Mouse (Mus musculus) regulatory T cell (primary cell): ENCODE data around the gene Ano1.

Experiments used
- in situ Hi-C: fragments of 300-600 bp; cut with MboI, MseI; formaldehyde crosslinking; loops from one replicate; pipeline ENCODE4 v1.15.1; 2025; ENCODE audit warnings: high pct_unique_total_duplicates

The Ano1 gene

DNA sequence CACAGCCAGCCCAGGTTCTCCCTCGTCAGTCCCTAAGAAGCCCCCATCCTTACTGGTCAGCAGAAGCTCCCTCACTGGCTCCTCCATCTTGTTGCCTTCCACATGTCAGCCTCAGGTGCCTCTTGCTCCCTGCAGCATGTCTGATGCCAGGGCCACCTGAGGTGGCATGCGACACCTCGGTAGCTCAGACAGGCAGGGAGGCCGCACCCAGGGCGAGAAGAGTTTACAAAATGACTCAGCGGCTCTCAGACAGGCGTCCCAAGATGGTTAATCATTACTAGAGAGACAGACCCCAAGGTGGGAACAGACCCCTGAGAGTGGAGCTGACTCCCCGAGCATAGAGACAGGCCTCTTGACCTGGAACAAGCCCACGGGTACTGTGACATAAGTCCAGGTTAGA is at the start of gene Ano1:
Gene Ano1 (minus strand): TSS at position 142 of the 400 bp plus-strand sequence.
- in situ Hi-C loops: no loop called here

DNA sequence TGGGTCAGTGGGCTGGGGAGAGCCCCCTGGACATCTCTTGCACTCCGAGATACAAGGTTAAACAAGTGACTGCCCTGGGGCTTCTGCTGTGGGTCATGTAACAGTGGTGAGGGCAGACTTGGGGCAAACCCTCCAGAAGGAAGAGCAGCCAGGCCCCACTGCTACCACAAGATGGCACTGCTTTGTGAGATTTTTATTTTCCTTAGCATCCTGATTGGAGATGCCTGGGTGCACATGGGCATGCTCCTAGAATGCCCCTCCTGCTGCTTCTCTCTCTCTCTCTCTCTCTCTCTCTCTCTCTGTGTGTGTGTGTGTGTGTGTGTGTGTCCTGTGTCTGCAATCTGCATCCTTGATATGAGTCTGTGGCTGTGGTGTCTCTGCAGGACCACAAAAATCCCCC is 46.7 kb upstream of the Ano1 start:
- in situ Hi-C loops: no loop called here

DNA sequence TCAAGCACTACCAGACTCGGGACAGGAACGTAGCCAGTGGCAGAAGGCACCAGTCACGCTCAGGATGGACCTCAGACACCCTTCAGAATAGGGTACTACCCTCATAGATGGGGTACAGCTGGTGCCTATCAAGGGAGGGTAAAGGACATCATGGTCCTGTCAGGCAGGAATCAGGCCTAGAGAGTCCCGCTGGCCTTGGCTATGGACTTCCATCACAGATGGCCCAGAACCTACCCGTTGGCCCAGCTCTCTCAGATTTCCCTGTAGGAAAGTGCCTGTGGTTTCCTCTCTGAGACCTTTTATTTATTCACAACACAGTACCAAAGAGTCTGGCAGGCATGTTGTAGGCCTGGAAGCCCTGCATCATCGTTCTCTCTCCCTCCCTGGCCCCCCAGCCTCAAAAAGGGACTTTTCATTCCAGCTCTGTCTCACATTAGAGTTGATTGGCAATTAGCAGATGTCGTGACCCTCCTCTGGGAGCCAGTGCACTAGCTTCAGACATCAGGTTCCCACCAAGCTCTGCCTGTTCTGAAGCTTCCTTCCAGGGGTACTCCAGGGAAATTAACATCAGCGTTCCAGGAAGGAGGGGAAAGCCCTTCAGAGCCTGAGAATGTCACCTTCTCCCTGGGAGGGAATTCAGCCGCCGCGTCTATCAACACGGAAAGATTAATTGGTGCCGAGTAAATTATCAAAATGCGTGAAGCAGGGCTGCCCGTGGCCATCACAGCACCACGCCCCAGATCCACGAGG is 45.4 kb upstream of the Ano1 start:
- in situ Hi-C loops: no loop called here

DNA sequence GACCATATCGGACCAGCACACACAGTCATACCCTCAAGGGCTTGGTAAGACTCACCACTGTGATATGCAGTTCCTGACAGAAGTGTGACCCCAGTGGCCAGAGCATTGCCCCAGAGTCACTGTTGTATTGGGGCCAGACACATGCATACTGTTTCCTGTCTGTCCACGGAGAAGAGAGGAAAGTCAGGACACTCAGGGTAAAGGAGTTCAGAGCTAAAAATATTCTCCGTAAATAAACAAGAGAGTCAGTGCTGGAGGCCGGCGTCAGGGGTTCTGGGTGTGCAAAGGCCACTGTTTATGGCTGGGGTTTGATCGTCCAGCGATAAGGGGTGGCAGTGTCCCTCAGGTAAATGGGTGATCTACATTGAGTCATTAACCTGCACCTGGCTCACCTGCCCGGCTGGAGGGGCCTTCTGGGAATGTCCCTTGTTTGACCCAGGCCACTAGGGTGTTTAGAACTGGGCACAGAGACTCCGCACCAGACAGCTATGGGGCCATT is 44.3 kb upstream of the Ano1 start:
- in situ Hi-C loops: no loop called here

DNA sequence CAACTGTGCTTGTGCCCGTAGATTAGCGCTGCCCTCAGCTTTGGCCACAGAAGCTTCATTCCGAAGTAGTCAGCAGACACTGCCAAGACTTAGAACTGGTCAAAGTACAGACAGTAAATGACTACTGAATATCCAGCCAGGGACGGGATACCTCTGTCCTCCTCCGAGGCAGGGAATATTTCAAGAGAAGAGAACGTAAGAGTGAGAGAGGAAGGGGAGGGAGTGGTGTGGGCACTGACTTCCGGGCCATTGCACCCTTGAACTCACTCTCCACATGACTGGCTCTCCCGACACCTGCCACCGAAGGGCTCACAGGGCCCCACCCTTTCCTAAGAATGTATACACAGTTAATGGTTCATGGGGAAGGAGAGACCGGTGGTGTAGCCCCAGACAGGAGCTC is 41.5 kb upstream of the Ano1 start:
- in situ Hi-C loops: no loop called here

DNA sequence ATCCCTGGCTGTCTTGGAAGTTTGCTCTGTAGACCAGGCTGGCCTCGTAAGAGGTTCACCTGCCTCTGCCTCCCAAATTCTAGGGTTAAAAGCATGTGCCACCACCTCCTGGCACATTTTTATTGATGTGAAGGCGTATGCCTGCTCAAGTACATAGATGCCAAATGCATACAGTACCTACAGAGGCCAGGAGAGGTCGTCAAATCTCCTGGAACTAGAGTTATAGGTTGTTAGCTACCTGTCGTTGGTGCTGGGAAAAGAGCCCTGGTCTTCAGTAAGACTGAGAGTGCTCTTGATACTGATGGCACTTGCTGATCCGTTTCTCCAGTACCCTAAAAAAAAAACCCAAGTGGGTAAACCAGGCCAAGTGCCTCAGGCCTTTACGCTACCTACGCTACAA is 39.7 kb upstream of the Ano1 start:
- in situ Hi-C loops: no loop called here

DNA sequence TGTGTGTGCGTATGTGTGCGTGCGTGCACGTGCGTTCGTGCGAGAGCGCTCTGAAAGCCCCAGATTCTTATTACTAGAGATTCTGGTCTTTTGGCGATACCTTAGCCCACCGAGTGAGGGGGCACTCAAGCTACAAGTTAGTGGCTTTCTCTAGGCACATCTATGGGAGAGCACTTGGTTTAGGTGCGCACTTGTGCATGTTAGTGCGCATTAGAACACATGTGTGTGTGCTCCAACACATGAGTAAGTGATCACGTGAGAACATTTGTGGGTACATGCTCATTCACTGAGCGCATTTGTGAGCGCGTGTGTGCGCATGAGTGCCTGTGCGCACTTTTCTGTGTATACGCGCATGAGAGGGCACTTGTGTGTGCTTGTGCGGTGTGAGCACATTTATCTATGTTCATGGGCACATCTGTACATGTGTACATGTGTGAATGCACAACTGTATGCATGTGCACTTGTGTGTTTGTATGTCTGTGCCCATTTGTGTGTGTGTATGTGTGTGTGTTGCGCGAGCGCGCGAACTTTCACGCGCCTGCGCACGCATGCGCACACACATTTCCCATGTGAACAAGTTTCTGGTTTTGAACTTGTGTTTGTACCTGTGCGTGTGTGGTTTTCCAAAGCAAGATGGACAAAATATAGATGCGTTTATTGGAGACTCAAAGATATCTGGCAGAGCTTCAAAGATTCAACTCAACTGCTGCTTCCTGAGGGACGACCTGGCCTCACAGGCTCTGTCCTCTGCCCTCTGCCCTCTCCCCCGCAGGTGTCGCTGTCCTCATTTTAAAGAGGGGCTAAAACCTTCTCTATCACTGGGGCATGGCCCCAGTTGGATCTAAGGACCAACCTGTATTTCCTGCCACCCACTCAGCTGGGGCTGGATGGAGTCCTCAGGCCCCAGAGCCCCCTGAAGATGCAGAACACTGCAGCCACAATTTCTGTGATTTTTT is 38.1 kb upstream of the Ano1 start:
- in situ Hi-C loops: loop anchor here (5.0 to 10.0 kb wide), 2 partner anchors 92 to 115 kb away; no protein-coding TSS in a partner anchor

DNA sequence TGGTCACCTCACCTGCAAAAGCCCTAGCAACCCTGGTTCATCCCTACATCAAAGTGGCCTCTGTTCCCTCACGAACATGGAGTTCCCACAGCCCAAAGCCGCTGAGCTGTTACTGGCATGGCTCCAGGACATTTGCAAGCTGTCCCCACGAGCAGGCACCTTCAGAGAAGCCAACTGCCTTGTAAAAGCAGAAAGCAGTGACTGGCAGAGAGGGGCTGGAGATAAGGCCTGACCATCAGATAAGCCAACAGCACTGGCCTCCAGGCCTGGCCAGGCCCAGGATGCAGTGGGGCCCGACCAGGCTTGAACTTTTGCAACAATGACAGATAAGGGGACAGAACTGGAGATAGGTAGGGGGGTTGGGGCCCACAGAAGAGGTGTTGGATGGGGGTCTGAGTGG is 36.9 kb upstream of the Ano1 start:
- in situ Hi-C loops: loop anchor here (5.0 to 10.0 kb wide), 2 partner anchors 94 to 116 kb away; no protein-coding TSS in a partner anchor

DNA sequence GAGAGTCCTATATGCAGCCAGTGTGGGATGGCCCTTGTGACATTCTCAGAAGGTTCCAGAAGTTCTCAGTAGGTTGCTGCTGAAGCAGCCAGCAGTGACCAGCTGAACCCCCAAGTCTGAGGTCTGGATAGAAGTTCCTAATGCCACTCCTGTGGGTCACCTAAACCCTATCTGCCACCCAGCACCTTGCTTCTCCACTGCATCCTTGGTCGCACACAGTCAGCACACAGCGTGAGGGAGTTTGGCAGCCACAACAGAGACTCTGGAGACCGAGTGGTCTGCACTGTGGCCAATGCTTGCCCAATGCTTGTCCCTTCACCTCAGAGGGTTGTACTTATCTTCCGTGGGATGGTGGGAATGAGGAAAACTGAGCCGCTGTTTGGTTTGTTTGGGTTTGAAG is 35.7 kb upstream of the Ano1 start:
- in situ Hi-C loops: loop anchor here (5.0 to 10.0 kb wide), 2 partner anchors 95 to 117 kb away; no protein-coding TSS in a partner anchor

DNA sequence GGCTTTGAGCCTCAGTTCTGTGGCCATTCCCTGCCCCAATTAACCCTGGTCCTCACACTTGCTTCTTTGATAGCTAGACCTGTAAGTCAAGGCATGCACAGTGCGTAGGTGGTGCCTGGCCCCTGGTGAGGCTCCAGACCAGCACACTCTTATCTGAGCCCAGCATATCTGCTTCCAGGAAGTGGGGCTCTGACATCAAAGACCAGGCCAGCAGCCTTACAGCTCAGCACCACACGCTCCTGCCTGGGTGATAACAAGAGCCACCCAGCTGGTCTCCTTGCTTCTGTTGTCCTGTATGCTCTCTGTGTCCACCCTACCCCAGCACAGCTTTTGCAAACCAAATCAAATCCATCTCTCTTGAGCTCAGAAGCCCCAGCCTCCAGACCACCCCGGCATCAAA is 34.8 kb upstream of the Ano1 start:
- in situ Hi-C loops: loop anchor here (5.0 to 10.0 kb wide), 2 partner anchors 96 to 118 kb away; no protein-coding TSS in a partner anchor

DNA sequence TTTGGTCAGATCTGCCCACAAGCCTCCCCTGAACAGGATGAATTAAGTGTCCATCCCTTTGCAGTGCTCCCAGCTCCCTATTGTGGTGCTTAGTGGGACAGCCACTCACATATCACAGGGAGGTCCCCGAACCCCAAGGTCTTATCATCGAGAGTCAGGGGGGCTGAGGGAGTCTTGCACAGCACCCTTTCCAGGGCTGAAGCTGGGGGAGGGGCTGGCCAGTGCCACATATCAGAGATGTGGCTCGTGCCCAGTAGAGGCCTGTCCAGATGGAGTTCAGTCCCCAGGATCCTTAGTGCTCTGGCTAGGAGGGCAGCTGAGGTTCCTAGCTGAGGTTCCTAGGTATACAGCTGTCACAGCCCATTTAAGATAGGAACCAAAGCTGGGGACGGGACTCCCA is 32.4 kb upstream of the Ano1 start:
- in situ Hi-C loops: loop anchor here (10.0 kb wide), 1 partner anchor 121 kb away; no protein-coding TSS in a partner anchor

DNA sequence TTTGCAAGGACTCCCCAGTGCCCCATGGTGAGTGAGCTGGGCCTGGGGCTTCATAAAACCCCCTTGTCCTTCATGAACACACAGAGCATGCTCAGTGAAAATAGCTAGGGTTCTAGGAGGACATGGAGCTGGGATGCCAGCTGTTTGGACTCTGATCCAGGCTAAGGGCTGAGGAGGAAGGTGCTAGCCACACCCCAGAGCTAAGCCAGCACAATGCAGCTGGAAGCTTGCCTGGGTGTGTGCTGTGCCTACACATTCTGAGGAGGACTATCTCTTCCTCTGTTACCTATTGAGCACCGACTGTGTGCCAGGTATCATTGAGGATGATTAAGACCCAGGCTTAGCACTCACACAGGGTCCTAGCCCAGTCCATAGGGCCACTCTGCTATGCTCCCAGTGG is 30.6 kb upstream of the Ano1 start:
- in situ Hi-C loops: loop anchor here (10.0 kb wide), 1 partner anchor 122 kb away; no protein-coding TSS in a partner anchor

DNA sequence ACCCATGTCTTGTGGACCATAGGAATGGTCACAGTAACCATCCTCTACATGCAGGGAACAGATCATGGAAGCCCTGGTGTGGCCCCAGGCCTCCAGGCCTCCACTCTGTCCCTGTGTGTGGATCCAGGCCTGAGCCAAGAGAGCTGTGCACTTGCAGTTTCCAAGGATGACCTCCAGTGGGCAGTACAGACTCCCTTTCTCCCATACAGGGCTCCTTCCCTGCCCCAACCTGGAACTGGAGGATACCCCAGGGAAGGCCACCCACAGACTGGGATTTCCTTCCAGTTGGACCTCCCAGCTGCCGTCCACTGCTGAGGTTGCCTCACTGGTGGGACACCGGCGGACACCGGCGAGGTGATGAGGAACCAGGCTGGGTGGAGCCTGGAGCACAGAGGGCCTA is 29.6 kb upstream of the Ano1 start:
- in situ Hi-C loops: loop anchor here (10.0 kb wide), 1 partner anchor 123 kb away; no protein-coding TSS in a partner anchor

DNA sequence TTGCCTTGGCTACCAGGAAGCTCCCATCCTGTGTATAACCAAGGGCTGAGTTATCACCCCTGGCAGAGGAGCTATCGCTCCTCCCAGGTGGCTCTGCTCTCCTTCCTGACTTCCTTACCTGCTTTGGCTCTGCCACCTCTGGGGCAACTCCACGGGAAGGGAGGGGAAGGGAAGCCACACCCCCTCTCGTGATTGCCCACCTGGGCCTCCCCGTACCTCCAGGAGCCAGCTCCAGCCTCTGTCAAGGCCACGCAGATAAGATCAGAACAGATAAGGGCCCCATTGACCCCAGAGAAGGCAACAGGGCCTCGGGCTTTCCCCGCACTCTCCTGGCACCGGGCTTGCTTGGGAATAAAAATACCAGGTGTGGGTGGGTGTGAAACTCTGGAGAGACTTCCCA is 28.4 kb upstream of the Ano1 start:
- in situ Hi-C loops: loop anchor here (10.0 kb wide), 1 partner anchor 125 kb away; no protein-coding TSS in a partner anchor

DNA sequence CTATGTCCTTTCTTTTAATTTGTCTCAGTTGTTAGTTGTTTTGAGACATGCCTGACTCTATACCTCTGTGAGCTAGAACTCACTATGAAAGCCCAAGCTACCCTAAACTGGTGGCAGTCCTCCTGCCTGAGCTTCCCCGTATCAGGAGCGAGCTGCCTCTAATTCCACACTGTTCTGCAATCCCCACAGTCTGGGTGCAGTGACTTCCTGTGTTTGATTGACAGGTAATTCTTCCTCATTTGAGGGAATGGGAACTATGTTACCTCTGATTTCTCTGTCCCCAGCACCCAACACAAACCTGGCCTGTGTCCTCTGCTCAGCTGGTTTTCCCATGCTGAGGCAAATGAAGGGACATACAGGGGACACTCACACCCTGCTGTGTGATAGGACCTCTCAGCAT is 27.9 kb upstream of the Ano1 start:
- in situ Hi-C loops: loop anchor here (10.0 kb wide), 1 partner anchor 125 kb away; no protein-coding TSS in a partner anchor

DNA sequence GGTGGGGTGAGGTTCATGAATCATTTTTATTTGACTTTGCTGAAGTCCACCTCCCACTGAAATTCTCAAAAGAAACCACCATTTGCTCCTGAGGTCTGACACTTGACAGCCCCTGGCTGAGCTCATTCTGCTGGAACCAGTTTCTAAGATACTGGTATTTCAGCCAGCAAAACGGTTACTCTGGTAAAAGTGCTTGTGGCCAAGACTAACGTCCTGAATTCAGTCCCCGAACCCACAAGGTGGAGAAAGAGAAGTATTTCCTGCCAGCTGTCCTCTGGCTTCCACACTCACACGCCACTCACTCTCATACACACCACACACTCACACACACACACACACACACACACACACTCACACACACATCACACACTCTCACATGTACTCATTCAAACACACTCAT is 26.0 kb upstream of the Ano1 start:
- in situ Hi-C loops: no loop called here

DNA sequence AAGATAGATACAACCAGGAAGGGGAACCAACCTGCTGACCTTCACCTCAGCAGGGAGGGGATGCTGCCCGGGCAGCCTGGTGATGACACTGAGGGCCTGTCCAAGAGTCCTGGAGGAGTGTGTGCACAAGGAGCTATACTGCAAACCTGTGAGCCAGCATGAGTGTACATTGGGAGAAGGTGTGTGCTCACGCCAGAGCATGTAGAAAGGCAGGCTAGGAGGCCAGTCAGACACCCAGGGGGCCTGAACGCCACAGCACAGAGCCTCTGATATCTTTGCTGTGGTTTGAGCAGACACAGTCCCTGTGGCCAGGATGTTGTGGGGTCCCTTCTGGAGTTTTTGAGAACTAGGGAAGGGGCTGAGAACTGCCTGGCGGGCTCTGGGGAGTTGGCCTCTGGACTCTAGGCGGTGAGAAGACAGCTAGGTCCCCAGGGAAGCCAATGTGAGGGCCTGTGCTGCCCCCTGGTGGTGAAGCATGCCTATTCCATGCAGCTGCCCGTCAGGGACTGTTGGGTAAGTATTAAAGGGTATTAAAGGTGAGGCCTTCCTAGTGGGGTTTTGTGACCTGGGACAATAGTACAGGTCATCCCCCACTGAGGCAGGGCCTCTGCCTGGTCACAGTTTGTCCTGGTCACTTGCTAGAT is 24.2 kb upstream of the Ano1 start:
- in situ Hi-C loops: no loop called here

DNA sequence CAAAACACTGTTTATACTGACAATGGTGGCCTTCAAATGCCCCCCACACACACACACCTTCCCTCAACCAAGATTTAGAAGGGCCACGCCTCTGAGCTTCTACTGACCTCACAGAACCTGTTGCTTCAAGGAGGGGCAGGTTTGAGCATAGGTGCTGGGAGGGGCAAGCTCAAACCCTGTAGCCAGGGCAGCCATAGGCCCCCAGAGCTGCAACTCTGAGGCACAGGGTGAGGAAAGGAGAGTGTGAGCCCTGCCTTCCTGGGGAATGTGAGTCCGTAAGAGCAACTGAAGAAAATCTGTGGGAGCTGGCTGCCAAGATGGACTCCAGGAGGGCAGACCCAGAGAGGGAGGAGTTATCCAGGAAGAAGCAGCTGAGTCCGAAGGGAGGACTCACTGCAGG is 23.4 kb upstream of the Ano1 start:
- in situ Hi-C loops: no loop called here

DNA sequence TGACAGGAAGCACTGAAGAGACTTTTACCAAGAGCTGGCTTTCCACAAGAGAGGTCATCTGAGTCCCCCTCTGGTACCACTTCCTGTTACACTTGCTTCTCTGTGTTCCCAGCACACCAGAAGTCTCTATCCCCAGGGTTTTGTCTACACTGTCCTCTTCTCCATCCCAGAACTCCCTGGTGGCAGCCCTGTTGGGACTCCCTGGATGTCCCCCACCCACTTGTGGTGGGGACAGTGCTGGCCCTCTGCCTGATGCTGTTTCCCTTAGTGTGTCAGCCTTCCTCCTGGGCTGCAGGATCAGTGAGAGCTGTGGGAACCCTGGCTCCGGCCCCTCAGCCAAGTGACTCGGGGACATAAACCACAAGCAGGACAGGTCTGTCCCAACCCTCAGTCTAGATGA is 22.5 kb upstream of the Ano1 start:
- in situ Hi-C loops: loop anchor here (5.0 kb wide), 1 partner anchor 192 kb away; the partner anchor contains the start of gene Fadd

DNA sequence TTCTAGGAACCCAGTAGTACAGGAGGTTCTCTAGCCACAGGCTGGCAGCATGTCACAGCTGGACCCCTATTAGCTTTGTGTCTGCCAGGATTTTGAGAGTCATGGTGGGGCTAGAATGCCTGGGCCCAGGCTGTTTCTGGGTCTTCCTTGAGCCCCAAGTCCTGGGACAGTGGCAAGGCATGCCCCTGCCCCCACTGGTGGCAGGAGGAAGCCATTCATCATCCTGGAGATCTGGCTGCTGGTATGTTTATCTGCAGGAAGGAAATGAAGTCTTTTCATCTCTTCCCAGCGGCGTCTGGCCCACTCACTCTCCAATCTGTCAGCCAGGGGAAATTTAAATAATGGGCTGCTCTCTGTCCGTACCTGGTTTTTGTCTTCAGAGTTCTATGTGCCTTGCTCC is 18.3 kb upstream of the Ano1 start:
- in situ Hi-C loops: loop anchor here (5.0 kb wide), 1 partner anchor 188 kb away; the partner anchor contains the start of gene Fadd

DNA sequence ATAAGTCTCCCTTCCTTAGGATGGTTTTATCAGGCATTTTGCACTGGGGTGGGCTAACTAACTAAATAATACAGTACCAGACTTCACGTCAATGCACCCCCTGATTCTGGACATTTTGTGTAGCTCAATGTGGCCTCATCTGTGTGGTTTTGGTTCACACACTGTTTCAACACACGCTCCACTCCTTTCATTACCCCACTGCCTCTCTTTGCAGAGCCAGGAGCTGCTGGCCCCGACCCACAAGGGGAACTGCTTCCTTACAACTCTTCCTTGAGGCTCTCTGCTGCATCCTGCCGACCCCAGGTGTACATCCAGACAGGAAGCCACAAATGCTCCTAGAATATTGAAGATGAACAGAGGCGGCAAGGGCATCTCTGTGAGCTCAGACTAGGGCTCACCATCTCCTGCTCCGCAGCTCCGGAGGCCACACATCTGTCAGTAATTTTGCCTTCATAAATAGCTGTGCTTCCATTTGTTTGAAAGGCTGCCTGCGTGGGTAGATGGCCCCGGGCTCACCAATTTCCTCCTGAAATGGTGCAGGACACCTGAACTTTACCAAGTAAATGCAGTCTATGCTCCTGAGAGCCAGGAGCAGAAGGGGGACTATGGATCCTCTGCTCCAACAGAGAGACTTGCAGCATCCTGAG is 17.8 kb upstream of the Ano1 start:
- in situ Hi-C loops: loop anchor here (5.0 kb wide), 1 partner anchor 187 kb away; the partner anchor contains the start of gene Fadd
